Comparison of ENCODE assay signal across 17 mouse cellular contexts in genomic region chr4:111579115-111579862, GRCm38 (mm10).
DNase-seq lines count a peak whose midpoint lies in the region; ATAC-seq lines count a peak whose summit lies in the region.
"Had no signal": no experiment of that assay in that cellular context is flagged by ENCODE, and none has a peak within 500 bp of the region (broad histone marks: within the 10 kb centered on the region; RNA-seq: fewer than 3 reads in every experiment).

No protein-coding gene starts in this region.

- 57% methylated on average over 4 of the region's 4 CpGs for WGBS in midbrain, embryonic 10.5 days
- WGBS in midbrain, embryonic 13.5 days: 39% methylated on average over 4 of the region's 4 CpGs
- WGBS in forebrain, embryonic 16.5 days: 18% methylated on average over 4 of the region's 4 CpGs
- 73% methylated on average over 4 of the region's 4 CpGs for WGBS in limb, embryonic 10.5 days

- intact Hi-C loops in heart, postnatal 36 days (cut with DNase I): no loop called here

- H3K9ac ChIP-seq in midbrain, embryonic 13.5 days (replicated peaks): no peak overlapping the region
- H3K9ac ChIP-seq in forebrain, embryonic 16.5 days (replicated peaks; ENCODE audit: low read depth, low read length): no peak overlapping the region
- H3K9ac ChIP-seq: embryonic facial prominence, embryonic 15.5 days; limb, embryonic 15.5 days had no signal

- H3K4me1 ChIP-seq in midbrain, embryonic 10.5 days: peaks cover 15% of the 10 kb centered on the region
- peaks cover 17% of the 10 kb centered on the region; the same call in 1 of the 2 replicates for H3K4me1 ChIP-seq in midbrain, embryonic 13.5 days (replicated peaks)
- peaks cover 12% of the 10 kb centered on the region; the same call in 1 of the 2 replicates for H3K4me1 ChIP-seq in forebrain, embryonic 16.5 days (replicated peaks; ENCODE audit: control insufficient read depth, insufficient read depth, low read length)
- H3K4me1 ChIP-seq in limb, embryonic 10.5 days: no peaks in the 10 kb centered on the region; the same call in 1 of the 2 replicates
- H3K4me1 ChIP-seq: limb, embryonic 15.5 days had no signal

- H3K27me3 ChIP-seq in midbrain, embryonic 10.5 days (ENCODE audit: low read depth, poor library complexity, severe bottlenecking): no peaks in the 10 kb centered on the region
- no peaks in the 10 kb centered on the region for H3K27me3 ChIP-seq in midbrain, embryonic 13.5 days
- no peaks in the 10 kb centered on the region for H3K27me3 ChIP-seq in forebrain, embryonic 16.5 days (replicated peaks; ENCODE audit: control insufficient read depth, insufficient read depth, low read length)
- H3K27me3 ChIP-seq in limb, embryonic 10.5 days (ENCODE audit: low read depth, poor library complexity, severe bottlenecking): no peaks in the 10 kb centered on the region
- H3K27me3 ChIP-seq: embryonic facial prominence, embryonic 15.5 days; limb, embryonic 15.5 days had no signal

- peak overlapping the region; percentile 38; the same call in 1 of the 2 replicates for H3K27ac ChIP-seq in midbrain, embryonic 10.5 days (replicated peaks)
- no peak overlapping the region for H3K27ac ChIP-seq in midbrain, embryonic 13.5 days
- no peak overlapping the region for H3K27ac ChIP-seq in forebrain, embryonic 16.5 days (ENCODE audit: low read length)
- no peak overlapping the region for H3K27ac ChIP-seq in limb, embryonic 10.5 days
- H3K27ac ChIP-seq: embryonic facial prominence, embryonic 15.5 days; heart, adult 2 months; hindbrain, postnatal 0 days; limb, embryonic 15.5 days had no signal

- no peak for ATAC-seq in midbrain, embryonic 13.5 days
- peak; percentile 27 for ATAC-seq in forebrain, embryonic 16.5 days

- no peak overlapping the region for H3K4me3 ChIP-seq in midbrain, embryonic 10.5 days
- H3K4me3 ChIP-seq in midbrain, embryonic 13.5 days (replicated peaks): no peak overlapping the region
- H3K4me3 ChIP-seq in forebrain, embryonic 16.5 days (replicated peaks; ENCODE audit: low read length): no peak overlapping the region
- no peak overlapping the region for H3K4me3 ChIP-seq in limb, embryonic 10.5 days
- H3K4me3 ChIP-seq: embryonic facial prominence, embryonic 15.5 days; heart, adult 2 months; limb, embryonic 15.5 days had no signal

- DNase-seq in heart, adult 11 months: peak; percentile 42
- no peak for DNase-seq in heart, postnatal 36 days
- no peak for DNase-seq in midbrain, embryonic 10.5 days (ENCODE audit: low spot score)
- DNase-seq in kidney, postnatal 4 days: no peak
- DNase-seq in kidney, adult 11 months: no peak
- DNase-seq in limb, embryonic 10.5 days (ENCODE audit: low spot score): no peak
- DNase-seq: cerebellum, adult 11 months; cerebellum, postnatal 36 days; heart, adult 2 months; layer of hippocampus, adult 9-11 months; lung, postnatal 10 days; thymus, postnatal 4 days had no signal

- H3K9me3 ChIP-seq in midbrain, embryonic 10.5 days (replicated peaks): no peaks in the 10 kb centered on the region
- no peaks in the 10 kb centered on the region for H3K9me3 ChIP-seq in midbrain, embryonic 13.5 days
- no peaks in the 10 kb centered on the region for H3K9me3 ChIP-seq in forebrain, embryonic 16.5 days (ENCODE audit: control insufficient read depth, low read length)
- H3K9me3 ChIP-seq in limb, embryonic 10.5 days (replicated peaks): no peaks in the 10 kb centered on the region
- H3K9me3 ChIP-seq: embryonic facial prominence, embryonic 15.5 days; limb, embryonic 15.5 days had no signal

- no peak overlapping the region for H3K4me2 ChIP-seq in midbrain, embryonic 13.5 days (replicated peaks)
- H3K4me2 ChIP-seq in forebrain, embryonic 16.5 days (ENCODE audit: low read length): no peak overlapping the region
- H3K4me2 ChIP-seq: embryonic facial prominence, embryonic 15.5 days; limb, embryonic 15.5 days had no signal

- H3K36me3 ChIP-seq in midbrain, embryonic 10.5 days: no peaks in the 10 kb centered on the region
- no peaks in the 10 kb centered on the region for H3K36me3 ChIP-seq in midbrain, embryonic 13.5 days
- no peaks in the 10 kb centered on the region for H3K36me3 ChIP-seq in forebrain, embryonic 16.5 days (ENCODE audit: control insufficient read depth, insufficient read depth)
- no peaks in the 10 kb centered on the region for H3K36me3 ChIP-seq in limb, embryonic 10.5 days
- H3K36me3 ChIP-seq: embryonic facial prominence, embryonic 15.5 days; limb, embryonic 15.5 days had no signal
